Mouse (Mus musculus) kidney, adult 2 months (tissue): ENCODE results near the gene Ajap1.

Experiments used
- CTCF ChIP-seq: fragments of 200-500 bp; conservative IDR thresholded peaks from 2 replicates; pipeline ENCODE4 v1.5.1; 2011; ENCODE audit warnings: low read depth, mild to moderate bottlenecking, control low read depth, low read length, moderate library complexity, mixed read lengths; ENCODE audit not compliant: insufficient read depth, insufficient read length
- POLR2A ChIP-seq: fragments of 200-500 bp; IDR thresholded peaks from one replicate; pipeline ENCODE4 v1.6.1; 2011; ENCODE audit warnings: low read depth, low read length, control low read depth

- no peak for TF ChIP-seq CTCF
- TF ChIP-seq POLR2A: no peak
Measured at GRCm38 (mm10) chr4:153368620-153369159, 113.9 kb downstream of the Ajap1 start.
